In the genomic region with DNA sequence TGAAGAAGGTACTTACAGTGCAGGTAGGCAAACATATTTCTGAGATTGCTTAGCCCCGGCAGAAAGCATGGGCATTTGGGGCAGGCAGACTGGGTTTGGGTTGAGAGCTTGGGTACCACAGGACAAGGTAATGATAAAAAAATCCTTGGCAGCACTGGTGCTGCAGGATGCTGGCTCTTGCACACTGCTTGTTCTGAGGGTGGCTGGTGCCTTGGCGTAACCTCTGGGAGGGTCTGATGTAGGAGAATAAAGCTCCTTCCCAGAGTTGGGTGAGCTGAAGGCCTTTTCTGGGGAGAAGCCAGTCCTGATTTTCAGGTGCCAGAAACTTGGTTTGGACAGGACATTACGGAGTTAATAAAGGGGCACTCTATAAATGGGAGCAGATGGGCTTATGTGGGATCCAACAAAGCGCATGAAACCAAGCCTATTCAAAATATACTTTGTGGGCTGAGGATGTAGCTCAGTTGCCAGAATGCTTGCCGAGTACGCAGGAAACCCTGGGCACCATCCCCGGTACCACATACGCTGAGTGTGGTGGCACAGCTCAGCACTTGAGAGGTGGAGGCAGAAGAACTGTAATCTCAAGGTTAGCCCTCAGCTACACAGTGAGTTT, we compare ENCODE assay signal across 10 mouse cellular contexts. TPM values are rescaled to one million over a fixed set of nuclear protein-coding genes. Genes with fewer than 3 reads are reported as not detected.
DNase-seq lines count a peak whose midpoint lies in the region; ATAC-seq and TF ChIP-seq lines count a peak whose summit lies in the region.
"Had no signal": no experiment of that assay in that cellular context is flagged by ENCODE, and none has a peak within 500 bp of the region (broad histone marks: within the 10 kb centered on the region; RNA-seq: fewer than 3 reads in every experiment).

No protein-coding gene starts in this region.

- ATAC-seq in liver, embryonic 11.5 days (replicated peaks; ENCODE audit: low FRiP score), result no peak
- peak; percentile 79 for ATAC-seq in forebrain, embryonic 16.5 days

- no peaks in the 10 kb centered on the region for H3K27me3 ChIP-seq in liver, adult 2 months (ENCODE audit: control insufficient read depth, insufficient read depth, low read length)
- no peaks in the 10 kb centered on the region for H3K27me3 ChIP-seq in liver, embryonic 11.5 days (replicated peaks; ENCODE audit: control insufficient read depth, insufficient read depth, low read length)
- H3K27me3 ChIP-seq in forebrain, embryonic 16.5 days (replicated peaks; ENCODE audit: control insufficient read depth, insufficient read depth, low read length), result no peaks in the 10 kb centered on the region
- no peaks in the 10 kb centered on the region for H3K27me3 ChIP-seq in myocyte (ENCODE audit: control insufficient read depth, insufficient read depth, insufficient read length)
- H3K27me3 ChIP-seq: limb, embryonic 12.5 days; neural tube, embryonic 15.5 days had no signal

- no peaks in the 10 kb centered on the region for H3K36me3 ChIP-seq in liver, adult 2 months (ENCODE audit: control insufficient read depth, insufficient read depth, low read length)
- no peaks in the 10 kb centered on the region for H3K36me3 ChIP-seq in liver, embryonic 11.5 days (ENCODE audit: control insufficient read depth, insufficient read depth, low read length)
- no peaks in the 10 kb centered on the region for H3K36me3 ChIP-seq in forebrain, embryonic 16.5 days (ENCODE audit: control insufficient read depth, insufficient read depth)
- no peaks in the 10 kb centered on the region for H3K36me3 ChIP-seq in myocyte (ENCODE audit: control insufficient read depth, insufficient read depth)
- H3K36me3 ChIP-seq: G1E; limb, embryonic 12.5 days; neural tube, embryonic 15.5 days had no signal

- WGBS in liver, adult 2 months, result 92% methylated on average over 8 of the region's 8 CpGs
- 86% methylated on average over 8 of the region's 8 CpGs for WGBS in liver, embryonic 11.5 days
- WGBS in forebrain, embryonic 16.5 days, result 51% methylated on average over 8 of the region's 8 CpGs

- no peak for TF ChIP-seq CTCF in liver, adult 2 months (IDR thresholded peaks at IDR 0.05; ENCODE audit: low read depth, low read length)

- no peak for DNase-seq in liver, adult 2 months (ENCODE audit: extremely low read depth, low read depth, low spot score)
- DNase-seq in liver, embryonic 11.5 days (ENCODE audit: low spot score), result no peak
- DNase-seq in cerebellum, adult 8-10 months, result peak; percentile 69
- DNase-seq in adrenal gland, postnatal 36 days, result no peak
- DNase-seq in natural killer cell, adult 2 months (ENCODE audit: low spot score in 2 of 2), result no peak

- no peak overlapping the region for H3K4me3 ChIP-seq in liver, adult 2 months (ENCODE audit: insufficient read depth, low read depth, low read length)
- no peak overlapping the region for H3K4me3 ChIP-seq in liver, embryonic 11.5 days (ENCODE audit: low read depth, low read length)
- H3K4me3 ChIP-seq in forebrain, embryonic 16.5 days (replicated peaks; ENCODE audit: low read length), result no peak overlapping the region
- no peak overlapping the region for H3K4me3 ChIP-seq in myocyte
- H3K4me3 ChIP-seq: limb, embryonic 12.5 days; neural tube, embryonic 15.5 days had no signal

- H3K9me3 ChIP-seq in liver, embryonic 11.5 days (ENCODE audit: control insufficient read depth, low read length), result no peaks in the 10 kb centered on the region
- H3K9me3 ChIP-seq in forebrain, embryonic 16.5 days (ENCODE audit: control insufficient read depth, low read length), result no peaks in the 10 kb centered on the region
- H3K9me3 ChIP-seq: G1E; limb, embryonic 12.5 days; neural tube, embryonic 15.5 days had no signal

- H3K79me2 ChIP-seq in liver, adult 2 months (ENCODE audit: control insufficient read depth, insufficient read depth, low read length), result no peaks in the 10 kb centered on the region
- H3K79me2 ChIP-seq in myocyte (ENCODE audit: control insufficient read depth, insufficient read depth), result no peaks in the 10 kb centered on the region

- H3K9ac ChIP-seq in liver, adult 2 months (ENCODE audit: low read depth, low read length), result no peak overlapping the region
- H3K9ac ChIP-seq in liver, embryonic 11.5 days (ENCODE audit: low read depth, low read length), result no peak overlapping the region
- H3K9ac ChIP-seq in forebrain, embryonic 16.5 days (replicated peaks; ENCODE audit: low read depth, low read length), result no peak overlapping the region
- H3K9ac ChIP-seq: limb, embryonic 12.5 days; neural tube, embryonic 15.5 days had no signal

- peak overlapping the region; percentile 74 for H3K27ac ChIP-seq in liver, adult 2 months (replicated peaks; ENCODE audit: insufficient read depth, low read depth, low read length)
- H3K27ac ChIP-seq in liver, embryonic 11.5 days (ENCODE audit: low read depth, low read length), result no peak overlapping the region
- peak overlapping the region; percentile 49; the same call in 1 of the 2 replicates for H3K27ac ChIP-seq in forebrain, embryonic 16.5 days (ENCODE audit: low read length)
- H3K27ac ChIP-seq: limb, embryonic 12.5 days; neural tube, embryonic 15.5 days had no signal

- no peak overlapping the region for H3ac ChIP-seq in myocyte (ENCODE audit: control insufficient read depth, insufficient read length)

- no peak for TF ChIP-seq POLR2A in liver, adult 2 months (IDR thresholded peaks at IDR 0.05; ENCODE audit: extremely low read depth, insufficient read depth, low read length)
- no peak for TF ChIP-seq POLR2A in myocyte (IDR thresholded peaks at IDR 0.05; ENCODE audit: insufficient read length, low read depth)

- H3K4me2 ChIP-seq in liver, embryonic 11.5 days, result no peak overlapping the region
- H3K4me2 ChIP-seq in forebrain, embryonic 16.5 days (ENCODE audit: low read length), result no peak overlapping the region
- peak overlapping the region; percentile 65 for H3K4me2 ChIP-seq in myocyte (ENCODE audit: low read depth)
- H3K4me2 ChIP-seq: limb, embryonic 12.5 days; neural tube, embryonic 15.5 days had no signal

- H3K4me1 ChIP-seq in liver, adult 2 months (ENCODE audit: control insufficient read depth, insufficient read depth, low read length), result peaks cover 21% of the 10 kb centered on the region
- H3K4me1 ChIP-seq in liver, embryonic 11.5 days (replicated peaks; ENCODE audit: control insufficient read depth, insufficient read depth, low read length), result peaks cover 2% of the 10 kb centered on the region; the same call in 1 of the 2 replicates
- H3K4me1 ChIP-seq in forebrain, embryonic 16.5 days (replicated peaks; ENCODE audit: control insufficient read depth, insufficient read depth, low read length), result peaks cover 14% of the 10 kb centered on the region
- H3K4me1 ChIP-seq: limb, embryonic 12.5 days had no signal

TF ChIP-seq in myocyte, 11 proteins besides CTCF, POLR2A, EP300 and RAD21:
- TF ChIP-seq REST (IDR thresholded peaks at IDR 0.05; ENCODE audit: insufficient read depth, insufficient read length) (no peak), TCF3 (IDR thresholded peaks at IDR 0.05; ENCODE audit: insufficient read length, low read depth) (no peak), MAX (IDR thresholded peaks at IDR 0.05; ENCODE audit: low read depth) (no peak), SRF (IDR thresholded peaks at IDR 0.05; ENCODE audit: control insufficient read depth, insufficient read length, low read depth) (no peak), E2F4 (IDR thresholded peaks at IDR 0.05; ENCODE audit: insufficient read depth) (no peak)

RNA-seq across cellular contexts. Expression of gene Lyst, which starts 15.8 kb away (rescaled TPM):
- total RNA-seq in liver, adult 2 months (2014; rRNA removed), result 30.3 and 35.2 TPM in 2 replicates
- 2.3 and 16.9 TPM in 2 replicates for polyA plus RNA-seq in liver, adult 2 months (2012; rRNA removed)
- 1.8 and 2.0 TPM in 2 replicates for polyA plus RNA-seq in liver, embryonic 11.5 days (2014; fragmentation: Nextera tagmentation; extraction: Ambion mirVana)
- polyA plus RNA-seq in forebrain, embryonic 16.5 days (2015; fragmentation: Nextera tagmentation; extraction: Ambion mirVana), result 4.8 and 6.0 TPM in 2 replicates
- 3.6 TPM for polyA plus RNA-seq in myocyte (2012; fragmentation: generic; extraction: Trizol)
- 10 to 100 TPM; 29.4 to 29.7 TPM for total RNA-seq in adrenal gland, postnatal 36 days (2021)
